Mouse (Mus musculus) MEL (cell line): ENCODE results near the gene Acap1. TPM values are rescaled to one million over a fixed set of nuclear protein-coding genes. Genes with fewer than 3 reads are reported as not detected.

Experiments
- DNase-seq: peaks from one replicate; pipeline ENCODE4 v3.0.0; 2011; ENCODE audit warnings: low read depth, low spot score
- H3K27ac ChIP-seq: 2 replicates; pipeline ENCODE4 v1.5.1; 2012; ENCODE audit warnings: low read depth, mild to moderate bottlenecking, control low read depth, low read length, moderate library complexity; ENCODE audit not compliant: control insufficient read depth
- H3K27me3 ChIP-seq, 2 experiments: fragments of 150-350 bp in 1 of 2; sonication (generic) in 1 of 2; 2 replicates each; pipeline ENCODE4 v1.6.1; 2012; ENCODE audit warnings: low read length in 2 of 2, mild to moderate bottlenecking in 2 of 2, improper control_type of control experiment in 1 of 2, moderate library complexity in 1 of 2; ENCODE audit not compliant: insufficient read depth in 2 of 2, control insufficient read depth in 1 of 2
- H3K36me3 ChIP-seq, 2 experiments: 2 replicates each; pipeline ENCODE4 v1.6.1; 2012 to 2014; ENCODE audit warnings: low read length in 2 of 2, improper control_type of control experiment in 1 of 2, inconsistent platforms in 1 of 2, mild to moderate bottlenecking in 1 of 2; ENCODE audit not compliant: insufficient read depth in 2 of 2, control insufficient read depth in 1 of 2
- H3K4me1 ChIP-seq, 2 experiments: fragments of 150-350 bp in 1 of 2; sonication (generic) in 1 of 2; 2 replicates each; pipeline ENCODE4 v1.6.1; 2012; ENCODE audit warnings: low read length in 2 of 2, improper control_type of control experiment in 1 of 2, mild to moderate bottlenecking in 1 of 2; ENCODE audit not compliant: insufficient read depth in 2 of 2, control insufficient read depth in 1 of 2
- H3K4me3 ChIP-seq, 2 experiments: fragments of 150-350 bp in 1 of 2; sonication (generic) in 1 of 2; 2 replicates each; pipeline ENCODE4 v1.5.1; 2012; ENCODE audit warnings: low read depth in 2 of 2, low read length in 2 of 2, mild to moderate bottlenecking in 2 of 2, moderate library complexity in 2 of 2, control low read depth in 1 of 2, improper control_type of control experiment in 1 of 2; ENCODE audit not compliant: control insufficient read depth in 1 of 2, insufficient read depth in 1 of 2
- H3K79me2 ChIP-seq: 2 replicates; pipeline ENCODE4 v1.6.1; 2012; ENCODE audit warnings: mild to moderate bottlenecking, low read length, moderate library complexity; ENCODE audit not compliant: control insufficient read depth, poor library complexity, insufficient read depth
- H3K9ac ChIP-seq: 2 replicates; pipeline ENCODE4 v1.6.1; 2012; ENCODE audit warnings: low read depth, mild to moderate bottlenecking, control low read depth, low read length, moderate library complexity; ENCODE audit not compliant: control insufficient read depth, poor library complexity, severe bottlenecking
- H3K9me3 ChIP-seq: fragments of 150-350 bp; sonication (generic); replicated peaks from 2 replicates; pipeline ENCODE4 v1.6.1; 2012; ENCODE audit warnings: mild to moderate bottlenecking, low read length, improper control_type of control experiment, moderate library complexity; ENCODE audit not compliant: insufficient read depth
- BHLHE40 ChIP-seq: IDR thresholded peaks from 2 replicates; pipeline ENCODE4 v1.6.1; 2012; ENCODE audit warnings: low read depth, mild to moderate bottlenecking, inconsistent platforms, low read length, improper control_type of control experiment, borderline replicate concordance
- CHD1 ChIP-seq: IDR thresholded peaks from 2 replicates; pipeline ENCODE4 v1.6.1; 2012; ENCODE audit warnings: low read depth, mild to moderate bottlenecking, inconsistent platforms, low read length, improper control_type of control experiment
- CHD2 ChIP-seq: IDR thresholded peaks from 2 replicates; pipeline ENCODE4 v1.6.1; 2011; ENCODE audit warnings: low read length, improper control_type of control experiment
- CTCF ChIP-seq, 3 experiments: IDR thresholded peaks in 2 of 3; conservative IDR thresholded peaks in 1 of 3; 2 replicates each; pipeline ENCODE4 v1.5.1; 2011 to 2012; ENCODE audit warnings: low read length in 3 of 3, low read depth in 2 of 3, mild to moderate bottlenecking in 2 of 3, improper control_type of control experiment in 1 of 3, inconsistent platforms in 1 of 3, mixed read lengths in 1 of 3, moderate library complexity in 1 of 3; ENCODE audit not compliant: control insufficient read depth in 1 of 3, insufficient read depth in 1 of 3, poor library complexity in 1 of 3, severe bottlenecking in 1 of 3
- E2F4 ChIP-seq: IDR thresholded peaks from 2 replicates; pipeline ENCODE4 v1.6.1; 2011; ENCODE audit warnings: low read depth, low read length, improper control_type of control experiment, borderline replicate concordance
- ETS1 ChIP-seq: IDR thresholded peaks from 2 replicates; pipeline ENCODE4 v1.6.1; 2012; ENCODE audit warnings: low read depth, mild to moderate bottlenecking, inconsistent platforms, low read length, improper control_type of control experiment, moderate library complexity
- GATA1 ChIP-seq: IDR thresholded peaks from 2 replicates; pipeline ENCODE4 v1.6.1; 2011; ENCODE audit warnings: low read depth, low read length, improper control_type of control experiment
- JUND ChIP-seq: IDR thresholded peaks from 2 replicates; pipeline ENCODE4 v1.6.1; 2011; ENCODE audit warnings: low read depth, mild to moderate bottlenecking, improper control_type of control experiment, low read length
- MAFK ChIP-seq: IDR thresholded peaks from 2 replicates; pipeline ENCODE4 v1.6.1; 2011; ENCODE audit warnings: low read depth, mild to moderate bottlenecking, low read length, improper control_type of control experiment, borderline replicate concordance
- MAX ChIP-seq: IDR thresholded peaks from 2 replicates; pipeline ENCODE4 v1.6.1; 2011; ENCODE audit warnings: low read length, improper control_type of control experiment
- MAZ ChIP-seq: IDR thresholded peaks from 2 replicates; pipeline ENCODE4 v1.6.1; 2012; ENCODE audit warnings: low read depth, mild to moderate bottlenecking, inconsistent platforms, low read length, improper control_type of control experiment
- MYB ChIP-seq: IDR thresholded peaks from 2 replicates; pipeline ENCODE4 v1.6.1; 2011; ENCODE audit warnings: mild to moderate bottlenecking, low read depth, low read length, improper control_type of control experiment
- MYC ChIP-seq: IDR thresholded peaks from 2 replicates; pipeline ENCODE4 v1.6.1; 2011; ENCODE audit warnings: low read depth, mild to moderate bottlenecking, low read length, improper control_type of control experiment, moderate library complexity
- POLR2AphosphoS2 ChIP-seq: IDR thresholded peaks from 2 replicates; pipeline ENCODE4 v1.6.1; 2011; ENCODE audit warnings: low read length, improper control_type of control experiment
- RAD21 ChIP-seq: IDR thresholded peaks from 2 replicates; pipeline ENCODE4 v1.6.1; 2011; ENCODE audit warnings: mild to moderate bottlenecking, low read depth, low read length, improper control_type of control experiment
- SIN3A ChIP-seq: IDR thresholded peaks from 2 replicates; pipeline ENCODE4 v1.6.1; 2012; ENCODE audit warnings: low read length, improper control_type of control experiment, inconsistent platforms
- SMC3 ChIP-seq: IDR thresholded peaks from 2 replicates; pipeline ENCODE4 v1.6.1; 2011; ENCODE audit warnings: low read depth, low read length, improper control_type of control experiment
- TCF12 ChIP-seq: IDR thresholded peaks from 2 replicates; pipeline ENCODE4 v1.6.1; 2014; ENCODE audit warnings: low read depth, mild to moderate bottlenecking, inconsistent platforms, low read length, improper control_type of control experiment, moderate library complexity
- UBTF ChIP-seq: IDR thresholded peaks from 2 replicates; pipeline ENCODE4 v1.6.1; 2012; ENCODE audit warnings: low read depth, mild to moderate bottlenecking, inconsistent platforms, low read length, improper control_type of control experiment, moderate library complexity, borderline replicate concordance; ENCODE audit not compliant: insufficient read depth
- USF1 ChIP-seq: IDR thresholded peaks from 2 replicates; pipeline ENCODE4 v1.6.1; 2014; ENCODE audit warnings: low read depth, mild to moderate bottlenecking, inconsistent platforms, low read length, improper control_type of control experiment, moderate library complexity
- ZKSCAN1 ChIP-seq: IDR thresholded peaks from 2 replicates; pipeline ENCODE4 v1.6.1; 2012; ENCODE audit warnings: low read depth, mild to moderate bottlenecking, inconsistent platforms, low read length, improper control_type of control experiment, moderate library complexity
- ZMIZ1 ChIP-seq: IDR thresholded peaks from 2 replicates; pipeline ENCODE4 v1.6.1; 2012; ENCODE audit warnings: low read depth, mild to moderate bottlenecking, inconsistent platforms, low read length, improper control_type of control experiment, moderate library complexity
- polyA plus RNA-seq, 2 experiments: library from polyadenylated mRNA; stranded (reverse) in 1 of 2; unstranded in 1 of 2; fragments of >175 nt in 1 of 2; fragments of >200 nt in 1 of 2; gene quantifications; 2 replicates each; pipeline versions ENCODE4 v1.2.1 to v1.2.4; 2012; ENCODE audit warnings: low replicate concordance in 2 of 2, low read depth in 1 of 2; ENCODE audit not compliant: insufficient read length in 2 of 2, insufficient read depth in 1 of 2, missing spikeins in 1 of 2
- total RNA-seq: library from RNA; depleted of rRNA; stranded (reverse); fragments of 300-350 nt; gene quantifications from 2 replicates; pipeline ENCODE4 v1.2.3, GENCODE M21; 2012

Acap1 gene
- total and polyA plus RNA-seq, 3 experiments: 20.7 to 42.2 TPM; not detected in 1

DNA sequence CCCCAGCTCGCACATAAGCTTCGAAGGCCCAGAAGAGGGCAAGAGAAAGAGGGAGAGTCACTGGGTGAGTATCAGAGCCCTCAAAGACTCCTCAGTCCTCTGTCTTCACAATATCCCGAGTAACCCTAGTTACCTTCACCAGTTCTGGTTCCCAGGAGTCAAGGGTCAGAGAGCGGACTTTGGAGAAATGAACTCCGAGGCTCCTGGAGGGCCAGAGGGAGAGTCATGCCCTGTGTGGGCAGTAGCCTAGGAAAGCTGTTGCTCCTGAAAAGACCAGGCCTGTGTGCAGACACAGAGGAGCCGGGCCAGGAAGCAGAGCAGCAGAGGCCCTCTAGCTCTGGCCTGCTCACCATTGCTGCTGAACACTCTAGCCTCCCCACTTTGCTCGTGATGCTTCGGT is 10.7 kb downstream of the Acap1 start:
- peaks cover 0 to 12% of the 10 kb centered on the region in 2 experiments; a peak in 2 of 4 replicates for H3K36me3 ChIP-seq
- no peak overlapping the region for H3K27ac ChIP-seq
- peaks cover 3 to 30% of the 10 kb centered on the region in 2 experiments for H3K4me1 ChIP-seq

DNA sequence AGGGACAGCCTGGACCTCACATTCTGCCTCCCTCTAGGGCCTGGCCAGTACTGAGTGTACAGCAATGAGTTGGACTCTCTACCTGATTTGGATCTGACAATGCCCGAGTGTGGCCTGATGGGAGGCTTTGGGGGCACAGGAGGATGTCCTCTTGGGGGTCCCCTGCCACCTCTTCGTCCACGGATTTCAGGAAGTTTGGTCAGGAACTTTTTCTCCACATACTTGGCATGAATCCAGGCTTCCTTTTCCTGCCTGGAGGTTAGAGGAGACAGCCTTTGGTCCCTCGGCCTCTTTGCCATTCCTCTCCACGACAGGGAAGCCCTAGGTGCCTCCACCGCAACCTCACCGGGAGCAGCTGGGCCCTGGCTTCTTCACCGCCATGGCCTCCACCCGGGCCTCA is 11.1 kb downstream of the Acap1 start:
- Histone ChIP-seq H3K9me3 (no peaks in the 10 kb centered on the region), H3K79me2 (no peaks in the 10 kb centered on the region), H3K36me3 (peaks cover 0 to 16% of the 10 kb centered on the region in 2 experiments; a peak in 2 of 4 replicates), H3K4me1 (peaks cover 8 to 35% of the 10 kb centered on the region in 2 experiments), H3K9ac (no peak overlapping the region), H3K27ac (0 out of 2 replicates have a peak overlapping the region, but pooled peaks have one; percentile 13), H3K27me3 (no peaks in the 10 kb centered on the region), H3K4me3 (no peak overlapping the region)
- TF ChIP-seq CTCF (IDR thresholded peaks at IDR 0.05 in 2 of 3, conservative IDR thresholded peaks at IDR 0.05 in 1 of 3; ENCODE audit: control insufficient read depth in 1 of 3, insufficient read depth in 1 of 3, low read depth in 2 of 3, low read length in 3 of 3, poor library complexity in 1 of 3, severe bottlenecking in 1 of 3) (no peak), CHD2 (no peak), ETS1 (no peak), UBTF (no peak), ZMIZ1 (no peak), TCF12 (no peak), SIN3A (no peak), RAD21 (no peak), MAFK (no peak), BHLHE40 (no peak), POLR2AphosphoS2 (no peak), USF1 (no peak), JUND (no peak), MYC (no peak), CHD1 (no peak), MYB (no peak), MAZ (no peak), GATA1 (no peak), MAX (no peak), E2F4 (no peak)
- no peak for DNase-seq

More for the DNA sequence above, 10.7 kb downstream of the Acap1 start:
- TF ChIP-seq UBTF: no peak
- no peak for TF ChIP-seq SMC3
- TF ChIP-seq MYC: no peak
- no peak for TF ChIP-seq MYB
- TF ChIP-seq ZKSCAN1: no peak
- TF ChIP-seq, all 39 proteins: peak for 0
- H3K79me2 ChIP-seq: no peaks in the 10 kb centered on the region
- no peak overlapping the region for H3K9ac ChIP-seq
- DNase-seq: no peak
- no peaks in the 10 kb centered on the region for H3K9me3 ChIP-seq
- H3K4me3 ChIP-seq: no peak overlapping the region
- H3K27me3 ChIP-seq: no peaks in the 10 kb centered on the region
